Mouse (Mus musculus): ENCODE results near the gene Asna1. TPM values are rescaled to one million over a fixed set of nuclear protein-coding genes. Genes with fewer than 3 reads are reported as not detected.

Asna1 gene
- polyA plus RNA-seq, 1 experiment from 2014 or later, result 114 TPM

DNA sequence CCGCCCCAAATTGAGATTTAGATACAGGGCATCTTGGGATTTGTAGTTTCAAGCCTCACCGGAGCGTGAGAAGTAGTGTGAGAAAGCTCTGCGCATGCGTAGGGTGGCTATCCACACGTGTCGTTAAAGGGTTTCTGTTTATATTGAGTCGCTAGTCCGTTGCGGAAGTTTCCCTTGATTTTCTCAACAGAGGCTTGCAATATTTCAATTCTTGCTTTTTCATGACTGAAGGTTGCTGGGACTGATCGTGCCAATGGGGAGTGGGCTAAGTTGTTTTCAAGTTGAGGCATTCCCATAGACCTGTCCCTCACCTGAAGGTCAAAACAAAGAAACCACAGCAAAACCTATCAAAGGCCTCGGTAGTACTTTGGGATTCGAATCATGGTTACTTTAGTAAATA lies 9.7 kb upstream of the Asna1 start:
- Histone ChIP-seq H3K27ac (ENCODE audit: poor library complexity, severe bottlenecking) (peak overlapping the region; percentile 16; the same call in 1 of the 2 replicates), H3K4me1 (replicated peaks) (peaks cover 24% of the 10 kb centered on the region), H3K4me3 (peak overlapping the region; percentile 92), H3K9ac (peak overlapping the region; percentile 73), H3K4me2 (peak overlapping the region; percentile 92), H3K36me3 (peaks cover 41% of the 10 kb centered on the region), H3K9me3 (replicated peaks) (no peaks in the 10 kb centered on the region), H3K27me3 (replicated peaks) (no peaks in the 10 kb centered on the region)
- no peak for ATAC-seq (ENCODE audit: insufficient number of reproducible peaks, low FRiP score)
- 2% methylated on average over 13 of the region's 13 CpGs for WGBS

DNA sequence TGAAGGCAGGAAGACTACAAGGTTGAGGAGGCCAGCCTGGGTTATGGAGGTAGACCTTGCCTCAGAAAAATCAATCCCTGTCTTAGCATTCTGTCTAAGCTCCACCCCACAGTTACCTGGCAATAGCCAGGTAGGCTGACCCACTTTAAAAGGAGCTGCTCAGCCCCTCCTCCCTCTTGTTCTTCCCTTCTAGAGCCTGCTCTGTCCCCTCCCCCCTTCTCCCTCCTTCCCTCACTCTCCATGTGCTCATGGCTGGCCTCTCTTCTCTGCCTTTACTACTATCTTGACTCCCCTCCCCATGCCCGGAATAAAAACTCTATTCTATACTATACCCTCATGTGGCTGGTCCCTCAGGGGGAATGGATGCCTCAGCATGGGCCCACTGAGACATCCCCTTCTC lies 8.8 kb upstream of the Asna1 start:
- no peak for ATAC-seq (ENCODE audit: insufficient number of reproducible peaks, low FRiP score)
- H3K9ac ChIP-seq, result no peak overlapping the region
- 66% methylated on average over 1 of the region's 1 CpGs for WGBS
- H3K4me1 ChIP-seq (replicated peaks), result peaks cover 31% of the 10 kb centered on the region
- no peak overlapping the region for H3K4me2 ChIP-seq
- H3K36me3 ChIP-seq, result peaks cover 47% of the 10 kb centered on the region
- no peaks in the 10 kb centered on the region for H3K27me3 ChIP-seq (replicated peaks)
- H3K4me3 ChIP-seq, result no peak overlapping the region
- H3K27ac ChIP-seq (ENCODE audit: poor library complexity, severe bottlenecking), result no peak overlapping the region
- no peaks in the 10 kb centered on the region for H3K9me3 ChIP-seq (replicated peaks)

DNA sequence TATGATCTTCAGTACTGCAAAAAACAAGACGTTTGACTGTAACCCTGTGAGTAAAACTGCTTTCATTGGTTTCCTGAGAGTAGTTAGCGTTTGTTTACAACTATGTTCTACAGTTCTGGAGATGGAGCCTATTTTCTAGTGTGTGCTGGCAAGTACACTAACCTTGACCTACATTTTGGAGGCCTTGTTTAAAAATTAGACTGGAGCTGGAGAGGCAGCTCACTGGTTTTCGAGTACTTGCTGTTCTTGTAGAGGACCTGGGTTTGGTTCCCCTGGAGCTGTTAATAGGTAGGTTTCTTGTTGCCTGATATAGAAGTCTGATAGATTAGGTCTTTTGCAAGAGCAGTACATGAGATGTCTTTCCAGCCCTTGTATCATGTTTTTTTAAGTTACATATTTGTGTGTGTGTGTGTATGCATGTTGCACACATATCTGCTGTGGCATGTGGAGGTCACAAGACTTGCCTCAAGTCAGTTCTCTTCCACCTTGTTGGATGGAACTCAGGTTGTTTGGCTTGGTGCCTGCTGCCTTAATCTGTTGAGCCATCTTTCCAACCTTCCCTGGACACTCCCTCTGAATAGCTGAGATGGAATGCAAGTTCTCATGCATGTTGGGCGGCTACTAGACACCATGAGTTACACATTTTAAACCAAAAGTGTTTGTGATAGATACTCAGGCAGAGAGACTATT lies 7.7 kb upstream of the Asna1 start:
- Histone ChIP-seq H3K9ac (no peak overlapping the region), H3K36me3 (peaks cover 47% of the 10 kb centered on the region), H3K9me3 (replicated peaks) (no peaks in the 10 kb centered on the region), H3K27ac (ENCODE audit: poor library complexity, severe bottlenecking) (no peak overlapping the region), H3K4me1 (replicated peaks) (peaks cover 37% of the 10 kb centered on the region), H3K4me2 (no peak overlapping the region), H3K27me3 (replicated peaks) (no peaks in the 10 kb centered on the region), H3K4me3 (no peak overlapping the region)
- 84% methylated on average over 4 of the region's 4 CpGs for WGBS
- ATAC-seq (ENCODE audit: insufficient number of reproducible peaks, low FRiP score), result no peak

DNA sequence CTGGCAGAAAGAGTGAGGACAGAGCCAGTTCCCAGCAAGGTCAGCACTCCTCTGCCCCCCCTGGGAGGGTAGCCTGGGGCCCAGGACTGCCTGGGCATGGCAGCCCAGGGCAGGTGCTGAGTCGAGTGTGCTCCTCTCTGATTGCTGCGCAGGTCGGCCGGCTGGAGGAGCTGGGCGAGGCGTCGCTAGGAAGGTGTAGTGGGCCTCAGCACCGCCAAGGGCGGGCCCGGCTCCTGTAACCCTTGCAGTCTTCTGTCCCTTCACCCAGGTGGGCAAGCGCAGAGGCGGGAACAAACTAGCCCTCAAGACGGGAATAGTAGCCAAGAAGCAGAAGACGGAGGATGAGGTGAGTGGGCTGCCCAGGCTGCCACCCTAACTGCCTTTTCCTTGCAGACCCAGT lies 4.2 kb upstream of the Asna1 start:
- Histone ChIP-seq H3K36me3 (peaks cover 47% of the 10 kb centered on the region), H3K27ac (ENCODE audit: poor library complexity, severe bottlenecking) (no peak overlapping the region), H3K4me1 (replicated peaks) (peaks cover 35% of the 10 kb centered on the region), H3K27me3 (replicated peaks) (no peaks in the 10 kb centered on the region), H3K9ac (peak overlapping the region; percentile 52; the same call in 1 of the 2 replicates), H3K4me2 (peak overlapping the region; percentile 98), H3K9me3 (replicated peaks) (no peaks in the 10 kb centered on the region), H3K4me3 (peak overlapping the region; percentile 5; the same call in 1 of the 2 replicates)
- 79% methylated on average over 14 of the region's 14 CpGs for WGBS
- ATAC-seq (ENCODE audit: insufficient number of reproducible peaks, low FRiP score), result no peak

DNA sequence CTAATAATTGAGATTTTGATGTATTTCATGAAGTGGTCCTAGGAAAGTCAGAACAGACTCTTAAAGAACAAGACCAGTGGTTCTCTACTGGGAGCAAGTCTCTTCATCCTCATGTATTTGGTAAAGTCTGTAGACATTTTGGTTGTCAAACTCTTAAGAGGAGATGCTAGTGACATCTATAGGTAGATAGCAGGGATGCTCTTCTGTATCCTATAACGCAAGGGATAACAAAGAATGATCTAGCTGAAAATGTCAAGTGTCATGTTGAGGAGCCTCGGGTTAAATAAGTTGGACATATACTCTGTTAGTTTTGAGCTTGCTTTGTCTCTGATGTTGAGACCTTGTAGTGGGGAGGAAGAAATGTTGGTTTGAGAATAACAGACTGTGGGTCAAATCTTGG lies 2.8 kb upstream of the Asna1 start:
- no peaks in the 10 kb centered on the region for H3K9me3 ChIP-seq (replicated peaks)
- H3K27ac ChIP-seq (ENCODE audit: poor library complexity, severe bottlenecking), result no peak overlapping the region
- H3K9ac ChIP-seq, result peak overlapping the region; percentile 100
- H3K4me3 ChIP-seq, result peak overlapping the region; percentile 97
- no peak for ATAC-seq (ENCODE audit: insufficient number of reproducible peaks, low FRiP score)
- peaks cover 48% of the 10 kb centered on the region for H3K36me3 ChIP-seq
- no peaks in the 10 kb centered on the region for H3K27me3 ChIP-seq (replicated peaks)
- H3K4me2 ChIP-seq, result peak overlapping the region; percentile 98
- peaks cover 36% of the 10 kb centered on the region for H3K4me1 ChIP-seq (replicated peaks)
- 24% methylated on average over 2 of the region's 2 CpGs for WGBS

DNA sequence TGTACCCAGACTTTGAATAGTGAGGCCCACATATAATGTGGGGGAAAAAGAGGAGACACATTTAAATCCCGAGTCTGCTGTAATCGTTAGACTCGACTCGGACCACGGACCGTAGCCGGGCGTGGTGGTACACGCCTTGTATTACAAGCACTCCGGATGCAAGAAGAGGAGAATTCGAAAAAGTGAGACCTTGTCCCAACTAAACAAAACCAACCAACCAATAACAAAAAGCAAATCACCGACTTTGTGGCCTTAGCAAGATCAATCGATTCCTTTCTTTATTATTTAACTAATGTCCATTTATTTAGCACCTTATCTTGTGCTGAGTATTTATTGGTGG lies 2.4 kb upstream of the Asna1 start:
- H3K4me3 ChIP-seq, result peak overlapping the region; percentile 97
- ATAC-seq (ENCODE audit: insufficient number of reproducible peaks, low FRiP score), result no peak
- peaks cover 48% of the 10 kb centered on the region for H3K36me3 ChIP-seq
- no peaks in the 10 kb centered on the region for H3K27me3 ChIP-seq (replicated peaks)
- 2% methylated on average over 13 of the region's 13 CpGs for WGBS
- peak overlapping the region; percentile 84 for H3K27ac ChIP-seq (ENCODE audit: poor library complexity, severe bottlenecking)
- H3K4me1 ChIP-seq (replicated peaks), result peaks cover 36% of the 10 kb centered on the region
- peak overlapping the region; percentile 98 for H3K4me2 ChIP-seq
- peak overlapping the region; percentile 100 for H3K9ac ChIP-seq
- H3K9me3 ChIP-seq (replicated peaks), result no peaks in the 10 kb centered on the region

DNA sequence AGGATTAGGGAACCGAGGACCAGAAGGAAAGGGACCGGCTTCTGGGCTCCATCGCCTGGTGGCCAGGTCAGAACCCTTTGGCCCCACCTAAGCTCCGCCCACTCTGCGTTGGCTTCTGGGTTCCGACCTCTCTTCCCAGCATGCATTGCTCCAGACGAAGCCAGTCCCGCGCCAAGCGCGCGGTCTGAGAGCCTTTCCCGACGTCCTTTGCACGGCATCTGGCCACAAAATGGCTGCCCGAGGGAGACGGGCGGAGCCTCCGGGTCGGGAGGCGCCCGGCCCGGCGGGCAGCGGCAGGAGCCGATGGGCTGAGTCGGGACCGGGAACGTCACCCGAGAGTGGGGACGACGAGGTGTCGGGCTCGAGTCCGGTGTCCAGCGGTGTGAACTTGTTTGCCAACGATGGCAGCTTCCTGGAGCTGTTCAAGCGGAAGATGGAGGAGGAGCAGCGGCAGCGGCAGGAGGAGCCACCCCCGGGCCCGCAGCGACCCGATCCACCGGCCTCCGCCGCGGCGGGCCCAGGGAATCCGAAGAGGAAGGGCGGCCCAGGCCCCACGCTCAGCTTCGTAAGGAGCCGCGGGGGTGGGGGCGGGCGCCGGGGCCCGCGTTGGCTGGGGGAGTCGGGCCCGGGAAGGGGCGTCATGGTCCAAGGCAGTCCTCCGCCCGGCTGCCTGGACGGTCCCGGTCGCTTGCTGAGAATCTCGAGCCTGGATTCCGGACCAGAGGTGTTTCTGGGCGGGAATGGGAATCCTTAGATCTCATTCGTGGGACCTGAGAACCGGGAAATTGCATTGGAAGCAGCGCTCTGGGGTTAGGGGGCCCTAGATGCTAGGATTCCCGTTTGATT lies 1.8 kb upstream of the Asna1 start, which contains the start of gene Trir:
TSS of gene Trir (plus strand) at position 154 of the 846 bp plus-strand sequence.
- Histone ChIP-seq H3K27me3 (replicated peaks) (no peaks in the 10 kb centered on the region), H3K9ac (peak within 1 kb of the TSS; percentile 100), H3K4me3 (peak within 1 kb of the TSS; percentile 97), H3K4me1 (replicated peaks) (peaks cover 36% of the 10 kb centered on the region), H3K27ac (ENCODE audit: poor library complexity, severe bottlenecking) (peak within 1 kb of the TSS; percentile 84), H3K4me2 (peak within 1 kb of the TSS; percentile 98), H3K9me3 (replicated peaks) (no peaks in the 10 kb centered on the region), H3K36me3 (peaks cover 48% of the 10 kb centered on the region)
- ATAC-seq (ENCODE audit: insufficient number of reproducible peaks, low FRiP score), result peak; percentile 89
- WGBS, result under 1% methylated on average over 71 of the region's 75 CpGs

DNA sequence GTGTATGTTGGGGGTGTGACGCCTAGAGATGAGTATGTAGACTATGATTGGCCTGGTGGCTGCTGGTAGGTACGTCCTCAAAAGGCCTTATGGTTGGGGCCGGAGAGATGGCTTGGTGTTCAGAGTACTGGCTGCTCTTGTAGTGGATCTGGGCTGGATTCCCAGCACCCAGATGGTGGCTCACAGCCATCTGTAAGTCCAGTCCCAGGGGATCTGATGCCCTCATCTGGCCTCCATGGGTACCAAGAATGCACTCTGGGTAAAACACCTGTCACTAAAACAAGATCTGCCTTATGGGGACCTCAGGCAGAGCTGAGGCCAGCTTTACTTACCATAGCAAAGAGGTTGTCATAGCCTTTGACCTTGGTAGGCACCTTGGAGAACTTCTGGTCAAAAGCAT lies 1.2 kb downstream of the Asna1 start:
- H3K9ac ChIP-seq, result no peak overlapping the region
- H3K27me3 ChIP-seq (replicated peaks), result no peaks in the 10 kb centered on the region
- peaks cover 52% of the 10 kb centered on the region for H3K36me3 ChIP-seq
- H3K4me1 ChIP-seq (replicated peaks), result peaks cover 29% of the 10 kb centered on the region
- H3K27ac ChIP-seq (ENCODE audit: poor library complexity, severe bottlenecking), result no peak overlapping the region
- no peaks in the 10 kb centered on the region for H3K9me3 ChIP-seq (replicated peaks)
- WGBS, result 85% methylated on average over 3 of the region's 3 CpGs
- ATAC-seq (ENCODE audit: insufficient number of reproducible peaks, low FRiP score), result no peak
- H3K4me2 ChIP-seq, result peak overlapping the region; percentile 98
- H3K4me3 ChIP-seq, result peak overlapping the region; percentile 97

DNA sequence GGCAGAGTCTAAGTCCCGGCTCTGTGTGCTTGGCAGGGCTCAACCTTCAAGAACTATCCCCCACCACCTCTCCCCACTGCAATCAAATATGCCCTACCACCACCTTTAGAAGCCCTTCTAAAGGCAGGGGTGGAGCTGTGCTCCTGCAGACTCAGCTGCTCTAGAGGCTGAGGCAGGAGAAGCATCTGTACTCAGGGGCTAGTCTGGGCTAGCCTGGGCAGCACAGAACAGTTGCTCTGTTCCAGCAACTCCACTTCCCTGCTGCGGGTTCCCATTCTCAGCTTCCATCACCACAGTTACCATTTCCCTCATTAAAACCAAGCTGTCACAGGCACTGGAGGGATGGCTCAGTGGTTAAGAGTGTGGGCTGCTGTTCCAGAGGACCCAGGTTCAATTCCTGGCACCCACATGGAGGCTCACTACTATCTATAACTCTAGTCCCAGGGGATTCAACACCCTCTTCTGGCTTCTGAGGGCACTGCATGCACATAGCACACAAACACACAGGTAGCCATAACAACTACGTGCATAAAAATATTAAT lies 3.5 kb downstream of the Asna1 start:
- H3K4me1 ChIP-seq (replicated peaks), result peaks cover 18% of the 10 kb centered on the region
- peaks cover 67% of the 10 kb centered on the region for H3K36me3 ChIP-seq
- H3K4me2 ChIP-seq, result no peak overlapping the region
- H3K9me3 ChIP-seq (replicated peaks), result no peaks in the 10 kb centered on the region
- H3K9ac ChIP-seq, result no peak overlapping the region
- WGBS, result 97% methylated on average over 3 of the region's 3 CpGs
- H3K27ac ChIP-seq (ENCODE audit: poor library complexity, severe bottlenecking), result no peak overlapping the region
- no peak overlapping the region for H3K4me3 ChIP-seq
- H3K27me3 ChIP-seq (replicated peaks), result no peaks in the 10 kb centered on the region
- no peak for ATAC-seq (ENCODE audit: insufficient number of reproducible peaks, low FRiP score)

DNA sequence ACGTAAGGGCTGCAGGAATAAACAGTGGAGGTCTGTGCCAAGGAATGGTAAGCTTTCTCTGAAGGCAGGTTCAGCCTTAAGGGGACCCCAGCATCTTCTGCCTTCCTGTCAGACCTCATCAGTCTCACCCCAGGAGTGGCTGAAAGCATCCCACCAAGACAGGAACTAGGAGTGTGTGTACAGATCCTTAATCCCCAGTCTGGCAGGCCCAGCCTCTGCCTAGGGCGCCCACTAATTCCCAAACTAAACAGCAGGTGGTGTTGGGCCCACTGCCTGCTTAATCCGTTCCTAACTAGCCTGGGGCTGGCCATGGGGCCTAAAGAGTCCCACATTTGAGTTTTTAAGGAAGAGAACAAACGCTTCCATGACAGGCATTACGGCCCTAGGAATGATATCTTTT lies 7.9 kb downstream of the Asna1 start:
- Histone ChIP-seq H3K4me2 (no peak overlapping the region), H3K4me1 (replicated peaks) (0 out of 2 replicates have a peak, but pooled peaks cover 4% of the 10 kb centered on the region), H3K36me3 (peaks cover 48% of the 10 kb centered on the region), H3K9ac (no peak overlapping the region), H3K27me3 (replicated peaks) (peaks cover 32% of the 10 kb centered on the region), H3K4me3 (no peak overlapping the region), H3K9me3 (replicated peaks) (no peaks in the 10 kb centered on the region), H3K27ac (ENCODE audit: poor library complexity, severe bottlenecking) (no peak overlapping the region)
- ATAC-seq (ENCODE audit: insufficient number of reproducible peaks, low FRiP score), result no peak
- 50% methylated on average over 5 of the region's 5 CpGs for WGBS

DNA sequence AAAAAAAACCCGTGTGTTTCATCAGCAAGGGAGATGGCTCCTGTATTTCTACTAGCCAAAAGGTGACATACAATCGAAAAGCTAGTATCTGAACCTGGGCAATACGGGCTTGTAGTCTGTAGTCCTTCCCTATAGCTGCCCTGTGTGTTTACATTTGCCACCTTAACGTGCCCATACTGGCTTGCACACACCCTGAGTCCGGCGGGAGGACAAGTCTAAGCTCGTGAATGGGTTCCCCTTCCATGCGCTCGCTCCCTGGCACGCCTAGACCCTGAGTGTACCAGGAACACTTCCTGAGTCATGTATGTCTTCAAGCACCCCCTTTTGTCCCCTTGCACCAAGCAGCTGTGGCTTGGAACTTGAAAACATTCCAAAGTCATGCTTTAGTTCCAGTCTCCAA lies 8.4 kb downstream of the Asna1 start:
- peaks cover 43% of the 10 kb centered on the region for H3K36me3 ChIP-seq
- 0 out of 2 replicates have a peak, but pooled peaks cover 4% of the 10 kb centered on the region for H3K4me1 ChIP-seq (replicated peaks)
- H3K4me3 ChIP-seq, result no peak overlapping the region
- H3K27me3 ChIP-seq (replicated peaks), result peaks cover 37% of the 10 kb centered on the region
- 68% methylated on average over 10 of the region's 10 CpGs for WGBS
- H3K4me2 ChIP-seq, result no peak overlapping the region
- H3K27ac ChIP-seq (ENCODE audit: poor library complexity, severe bottlenecking), result no peak overlapping the region
- no peak overlapping the region for H3K9ac ChIP-seq
- no peak for ATAC-seq (ENCODE audit: insufficient number of reproducible peaks, low FRiP score)
- H3K9me3 ChIP-seq (replicated peaks), result no peaks in the 10 kb centered on the region

All from heart, embryonic 12.5 days (tissue).